Comparison of ENCODE assay signal across 8 mouse cellular contexts in the genomic region with DNA sequence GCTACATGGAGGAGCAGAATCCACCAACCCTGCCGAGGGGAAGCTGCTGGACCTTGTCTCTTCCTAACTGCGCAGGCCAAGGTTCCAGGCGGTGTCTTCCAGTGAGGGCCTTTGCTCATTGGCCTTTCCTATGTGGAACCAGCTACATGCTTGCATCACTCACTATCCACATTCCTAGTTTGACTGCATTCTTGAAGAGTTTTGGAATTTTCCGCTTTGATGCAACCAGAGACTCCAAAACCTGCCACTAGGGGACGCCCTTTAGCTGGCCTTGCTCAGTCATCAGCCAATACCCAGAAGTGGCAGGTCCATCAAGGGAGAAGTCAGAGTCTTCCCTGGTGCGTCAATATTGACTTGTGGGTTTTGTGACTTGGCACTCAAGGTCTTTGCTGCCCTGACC.
DNase-seq lines count a peak whose midpoint lies in the region; ATAC-seq and TF ChIP-seq lines count a peak whose summit lies in the region.
"Had no signal": no experiment of that assay in that cellular context is flagged by ENCODE, and none has a peak within 500 bp of the region (broad histone marks: within the 10 kb centered on the region; RNA-seq: fewer than 3 reads in every experiment).

No protein-coding gene starts in this region.

- TF ChIP-seq CTCF in brain, embryonic 14.5 days (IDR thresholded peaks at IDR 0.05; ENCODE audit: borderline replicate concordance, extremely low read depth, insufficient read depth, insufficient read length) = peak; percentile 93

- no peaks in the 10 kb centered on the region for H3K27me3 ChIP-seq in forebrain, embryonic 14.5 days (replicated peaks; ENCODE audit: control insufficient read depth, insufficient read depth, low read length)
- H3K27me3 ChIP-seq: midbrain, embryonic 12.5 days had no signal

- no peak overlapping the region for H3K4me2 ChIP-seq in forebrain, embryonic 14.5 days (ENCODE audit: low read length)
- H3K4me2 ChIP-seq: midbrain, embryonic 12.5 days had no signal

- H3K36me3 ChIP-seq in forebrain, embryonic 14.5 days (ENCODE audit: control insufficient read depth, insufficient read depth, low read length) = no peaks in the 10 kb centered on the region
- H3K36me3 ChIP-seq: midbrain, embryonic 12.5 days had no signal

- H3K27ac ChIP-seq in forebrain, embryonic 14.5 days (ENCODE audit: low read depth, low read length) = no peak overlapping the region
- H3K27ac ChIP-seq: midbrain, embryonic 12.5 days had no signal

- H3K9ac ChIP-seq in forebrain, embryonic 14.5 days (ENCODE audit: low read length) = no peak overlapping the region
- H3K9ac ChIP-seq: midbrain, embryonic 12.5 days had no signal

- no peaks in the 10 kb centered on the region for H3K9me3 ChIP-seq in forebrain, embryonic 14.5 days (replicated peaks; ENCODE audit: control insufficient read depth, low read length)
- H3K9me3 ChIP-seq: midbrain, embryonic 12.5 days had no signal

- 18% methylated on average over 6 of the region's 6 CpGs for WGBS in forebrain, embryonic 14.5 days

- no peaks in the 10 kb centered on the region for H3K4me1 ChIP-seq in forebrain, embryonic 14.5 days (ENCODE audit: control insufficient read depth, insufficient read depth, low read length)
- H3K4me1 ChIP-seq: midbrain, embryonic 12.5 days had no signal

- no peak; the same call in 1 of the 2 replicates for ATAC-seq in forebrain, embryonic 14.5 days
- peak; percentile 71 for ATAC-seq in megakaryocyte-erythroid progenitor cell, adult 5-6 weeks (replicated peaks; ENCODE audit: low FRiP score, low TSS enrichment, poor library complexity, severe bottlenecking)

- no peak for TF ChIP-seq POLR2A in brain, embryonic 14.5 days (IDR thresholded peaks at IDR 0.05; ENCODE audit: borderline replicate concordance, extremely low read depth, insufficient read depth, insufficient read length, poor library complexity, severe bottlenecking)

- peak; percentile 48 for DNase-seq in MEL-GATA-1-ER (ENCODE audit: extremely low read depth, low read depth)
- peak; percentile 76 for DNase-seq in brain, embryonic 14.5 days (ENCODE audit: low read depth)
- peak; percentile 74 for DNase-seq in forebrain, embryonic 14.5 days (ENCODE audit: low spot score)
- DNase-seq in hindlimb bud, embryonic 11.5 days (ENCODE audit: extremely low spot score, low read depth, low spot score) = peak; percentile 74
- DNase-seq in left cerebral cortex, adult 11 months (ENCODE audit: low spot score) = peak; percentile 72
- DNase-seq in spleen, postnatal 10 days (ENCODE audit: low spot score in 2 of 2) = peak; percentile 49 to 82

- no peak overlapping the region for H3K4me3 ChIP-seq in forebrain, embryonic 14.5 days (ENCODE audit: low read depth, low read length)
- H3K4me3 ChIP-seq: midbrain, embryonic 12.5 days had no signal
